Mouse (Mus musculus): ENCODE data around the gene Sf3b6.

The Sf3b6 gene

GRCm38 (mm10) chr12:4840010-4840409, 22.7 kb downstream of the Sf3b6 start:
- intact Hi-C loops (cut with DNase I): loop anchor here (10.0 kb wide), 1 partner anchor 75 kb away; the partner anchor contains the start of gene Atad2b

GRCm38 (mm10) chr12:4840741-4841140, 23.4 kb downstream of the Sf3b6 start:
- intact Hi-C loops (cut with DNase I): loop anchor here (10.0 kb wide), 1 partner anchor 74 kb away; the partner anchor contains the start of gene Atad2b

- intact Hi-C loops (cut with DNase I): loop anchor here (10.0 kb wide), 1 partner anchor 73 kb away; the partner anchor contains the start of gene Atad2b
Observed at GRCm38 (mm10) chr12:4841392-4841887, 24.1 kb downstream of the Sf3b6 start, which contains the start of gene Fkbp1b. Gene Fkbp1b (minus strand): TSS chr12:4841591.

- intact Hi-C loops (cut with DNase I): loop anchor here (10.0 kb wide), 1 partner anchor 72 kb away; the partner anchor contains the start of gene Atad2b
Observed at GRCm38 (mm10) chr12:4842456-4842855, 25.1 kb downstream of the Sf3b6 start.

GRCm38 (mm10) chr12:4842890-4843597, 25.7 kb downstream of the Sf3b6 start, which contains the start of gene Wdcp:
Gene Wdcp (plus strand): TSS chr12:4843303.
- intact Hi-C loops (cut with DNase I): loop anchor here (10.0 kb wide), 1 partner anchor 72 kb away; the partner anchor contains the start of gene Atad2b

- intact Hi-C loops (cut with DNase I): loop anchor here (10.0 kb wide), 1 partner anchor 71 kb away; the partner anchor contains the start of gene Atad2b
Observed at GRCm38 (mm10) chr12:4843741-4844140, 26.4 kb downstream of the Sf3b6 start.

- intact Hi-C loops (cut with DNase I): loop anchor here (10.0 kb wide), 1 partner anchor 109 kb away; no protein-coding TSS in a partner anchor
Observed at GRCm38 (mm10) chr12:4856160-4856559, 38.8 kb downstream of the Sf3b6 start.

- intact Hi-C loops (cut with DNase I): loop anchor here (10.0 kb wide), 1 partner anchor 108 kb away; no protein-coding TSS in a partner anchor
Observed at GRCm38 (mm10) chr12:4856834-4857233, 39.5 kb downstream of the Sf3b6 start.

GRCm38 (mm10) chr12:4859241-4859914, 42.0 kb downstream of the Sf3b6 start:
- intact Hi-C loops (cut with DNase I): loop anchor here (10.0 kb wide), 1 partner anchor 105 kb away; no protein-coding TSS in a partner anchor

GRCm38 (mm10) chr12:4862672-4863071, 45.3 kb downstream of the Sf3b6 start:
- intact Hi-C loops (cut with DNase I): no loop called here

GRCm38 (mm10) chr12:4863654-4864337, 46.5 kb downstream of the Sf3b6 start:
- intact Hi-C loops (cut with DNase I): no loop called here

GRCm38 (mm10) chr12:4864338-4864690, 47.0 kb downstream of the Sf3b6 start:
- intact Hi-C loops (cut with DNase I): no loop called here

- intact Hi-C loops (cut with DNase I): no loop called here
Observed at GRCm38 (mm10) chr12:4868924-4869323, 51.6 kb downstream of the Sf3b6 start.

- intact Hi-C loops (cut with DNase I): no loop called here
Observed at GRCm38 (mm10) chr12:4871260-4871659, 53.9 kb downstream of the Sf3b6 start.

GRCm38 (mm10) chr12:4872273-4872672, 54.9 kb downstream of the Sf3b6 start:
- intact Hi-C loops (cut with DNase I): no loop called here

GRCm38 (mm10) chr12:4872983-4873477, 55.7 kb downstream of the Sf3b6 start:
- intact Hi-C loops (cut with DNase I): no loop called here

- intact Hi-C loops (cut with DNase I): no loop called here
Observed at GRCm38 (mm10) chr12:4873531-4873930, 56.2 kb downstream of the Sf3b6 start.

- intact Hi-C loops (cut with DNase I): no loop called here
Observed at GRCm38 (mm10) chr12:4874161-4874927, 57.0 kb downstream of the Sf3b6 start, which contains the start of gene Mfsd2b. Gene Mfsd2b (minus strand): TSS chr12:4874359.

- intact Hi-C loops (cut with DNase I): no loop called here
Observed at GRCm38 (mm10) chr12:4875623-4876022, 58.3 kb downstream of the Sf3b6 start.
